Mouse (Mus musculus): ENCODE measurements around the gene Klhl25.

- no peak for TF ChIP-seq CTCF (IDR thresholded peaks at IDR 0.05; ENCODE audit: low read depth)
- TF ChIP-seq EP300 (IDR thresholded peaks at IDR 0.05; ENCODE audit: low read depth) = no peak
Observed at GRCm38 (mm10) chr7:75872697-75873096, 24.6 kb downstream of the Klhl25 start.
